Mouse (Mus musculus): ENCODE measurements around the gene Faiml. TPM values are rescaled to one million over a fixed set of nuclear protein-coding genes. Genes with fewer than 3 reads are reported as not detected.

Faiml gene
- not detected for polyA plus RNA-seq (2014; fragmentation: Illumina TruSeq; extraction: RNeasy Lipid Tissue Mini Kit (QIAGEN cat#74804); ENCODE audit: low read depth, low replicate concordance)

DNA sequence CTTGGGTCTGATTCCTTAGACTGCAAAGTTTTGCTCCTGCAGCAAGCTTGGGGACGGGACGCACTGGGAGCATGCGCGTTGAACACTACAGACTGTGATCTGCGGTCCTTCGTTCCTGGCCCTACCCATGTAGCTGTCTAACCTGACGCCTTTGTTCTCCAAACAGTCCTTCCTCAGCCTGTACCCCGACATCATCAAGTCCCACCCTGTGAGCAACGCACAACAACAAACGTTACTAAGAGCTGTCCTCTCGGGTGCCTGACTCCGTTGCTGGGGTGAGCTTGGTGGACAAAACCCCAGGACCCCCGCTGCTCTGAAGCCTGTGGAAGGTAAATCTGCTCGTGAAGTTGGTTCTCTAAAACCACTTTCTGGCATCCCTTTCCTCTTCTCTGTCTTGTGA, at the start of gene Faiml:
Gene Faiml, minus strand, starts transcription at position 101 of the 400 bp plus-strand sequence.

DNA sequence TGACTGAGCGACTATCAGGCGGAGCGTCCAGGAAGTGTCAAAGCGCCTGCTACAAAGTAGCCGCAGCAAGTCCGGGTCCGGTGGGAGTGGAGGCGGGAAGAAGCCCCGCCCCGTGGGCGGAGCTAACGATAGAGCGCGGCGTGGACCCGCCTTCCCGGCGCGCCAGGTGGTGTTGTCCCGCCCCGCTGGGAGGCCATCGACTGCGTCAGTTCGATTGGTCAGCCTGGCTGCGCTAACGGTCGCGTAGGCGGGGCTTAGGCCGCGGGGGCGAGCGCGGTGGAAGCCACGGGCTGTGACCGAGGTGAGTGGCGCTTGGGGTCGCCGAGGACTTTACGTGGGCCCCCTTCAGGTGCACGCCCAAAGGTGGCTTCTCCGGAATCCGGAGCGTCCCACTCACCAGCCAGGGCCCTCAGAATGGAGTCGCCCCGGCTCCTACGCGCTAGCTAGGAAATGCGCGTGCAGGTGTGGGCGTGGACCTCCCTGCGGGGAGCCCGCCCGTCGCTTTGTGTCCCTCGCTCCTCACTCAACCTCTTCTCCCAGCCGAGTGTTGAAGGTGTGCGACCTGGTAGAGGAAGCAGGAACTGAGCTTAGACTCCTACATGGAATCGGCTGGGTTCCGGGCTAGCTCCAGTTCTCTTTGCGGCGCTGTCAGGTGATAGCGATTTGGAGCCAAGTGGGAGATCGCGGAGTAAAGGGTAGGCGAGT, 6.3 kb upstream of the Faiml start, which contains the start of gene Cep70:
Gene Cep70, plus strand, starts transcription at position 178 of the 705 bp plus-strand sequence.

Other genes starting within 250 kb of the Faiml start
- gene Gm1123, start 201.5 kb downstream of the Faiml start, polyA plus RNA-seq (2014; fragmentation: Illumina TruSeq; extraction: RNeasy Lipid Tissue Mini Kit (QIAGEN cat#74804); ENCODE audit: low read depth, low replicate concordance) = not detected
- gene Pik3cb, start 96.6 kb downstream of the Faiml start, polyA plus RNA-seq (2014; fragmentation: Illumina TruSeq; extraction: RNeasy Lipid Tissue Mini Kit (QIAGEN cat#74804); ENCODE audit: low read depth, low replicate concordance) = 6.6 TPM
- 16.0 TPM for gene Cep70, start 6.1 kb upstream of the Faiml start, polyA plus RNA-seq (2014; fragmentation: Illumina TruSeq; extraction: RNeasy Lipid Tissue Mini Kit (QIAGEN cat#74804); ENCODE audit: low read depth, low replicate concordance)
- gene Esyt3, start 121.3 kb upstream of the Faiml start, polyA plus RNA-seq (2014; fragmentation: Illumina TruSeq; extraction: RNeasy Lipid Tissue Mini Kit (QIAGEN cat#74804); ENCODE audit: low read depth, low replicate concordance) = 0.11 TPM
- 2.1 TPM for gene Mras, start 200.1 kb upstream of the Faiml start, polyA plus RNA-seq (2014; fragmentation: Illumina TruSeq; extraction: RNeasy Lipid Tissue Mini Kit (QIAGEN cat#74804); ENCODE audit: low read depth, low replicate concordance)
- gene Nme9, start 214.2 kb upstream of the Faiml start, polyA plus RNA-seq (2014; fragmentation: Illumina TruSeq; extraction: RNeasy Lipid Tissue Mini Kit (QIAGEN cat#74804); ENCODE audit: low read depth, low replicate concordance) = not detected

Data from liver, adult 10 weeks (tissue).